Comparison of ENCODE assay signal across 13 mouse cellular contexts in the genomic region with DNA sequence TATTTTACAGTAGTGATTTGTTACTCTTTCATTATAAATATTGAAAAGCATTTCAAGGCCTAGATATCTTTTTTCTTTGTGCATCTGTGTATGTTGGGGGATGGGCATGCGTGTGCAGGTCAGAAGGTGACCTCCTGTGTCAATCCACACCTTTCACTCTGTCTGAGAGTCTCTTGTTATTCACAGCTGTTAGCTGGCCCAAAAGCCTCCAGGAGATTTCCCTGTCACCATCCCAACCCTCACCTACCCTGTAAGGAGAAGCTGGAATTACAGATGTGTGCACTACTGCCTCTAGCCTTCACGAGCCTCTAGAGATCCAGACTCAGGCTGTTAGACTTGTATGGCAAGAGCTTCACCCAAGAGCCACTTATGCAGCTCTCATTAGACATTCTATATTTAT.
"Had no signal": no experiment of that assay in that cellular context is flagged by ENCODE, and none has a peak within 500 bp of the region (broad histone marks: within the 10 kb centered on the region; RNA-seq: fewer than 3 reads in every experiment).

No protein-coding gene starts in this region.

- DNase-seq: kidney, adult 18-20 months; kidney, postnatal 10 days; lung, adult 2 months; retina, postnatal 1 day; right cerebral cortex, postnatal 4 days; spleen, adult 18-20 months; thymus, adult 18-20 months; thymus, postnatal 14 days had no signal

- H3K27ac ChIP-seq: left cerebral cortex, adult 2 months; limb, embryonic 13.5 days; liver, embryonic 14.5 days; midbrain, embryonic 15.5 days; neural tube, embryonic 13.5 days had no signal

- H3K9me3 ChIP-seq: limb, embryonic 13.5 days; midbrain, embryonic 15.5 days; neural tube, embryonic 13.5 days had no signal

- H3K27me3 ChIP-seq: limb, embryonic 13.5 days; midbrain, embryonic 15.5 days; neural tube, embryonic 13.5 days had no signal

- H3K4me3 ChIP-seq: left cerebral cortex, adult 2 months; limb, embryonic 13.5 days; midbrain, embryonic 15.5 days; neural tube, embryonic 13.5 days had no signal

- H3K4me2 ChIP-seq: limb, embryonic 13.5 days; midbrain, embryonic 15.5 days; neural tube, embryonic 13.5 days had no signal

- H3K36me3 ChIP-seq: limb, embryonic 13.5 days; midbrain, embryonic 15.5 days; neural tube, embryonic 13.5 days had no signal

- H3K9ac ChIP-seq: limb, embryonic 13.5 days; liver, embryonic 14.5 days; midbrain, embryonic 15.5 days; neural tube, embryonic 13.5 days had no signal

- ATAC-seq: midbrain, embryonic 15.5 days had no signal

- H3K4me1 ChIP-seq: midbrain, embryonic 15.5 days; neural tube, embryonic 13.5 days had no signal
